Mouse (Mus musculus): ENCODE measurements around the gene A030005K14Rik.

- TF ChIP-seq CTCF (IDR thresholded peaks at IDR 0.05; ENCODE audit: extremely low read depth, insufficient read length, insufficient replicate concordance, low read depth, low read length), result no peak
- no peak for TF ChIP-seq POLR2A (IDR thresholded peaks at IDR 0.05; ENCODE audit: low read depth, low read length)
These were observed 1.5 kb upstream of the A030005K14Rik start, which contains the start of gene Krtap28-13 for GRCm38 (mm10) chr1:83060643-83061042.
